ENCODE assay signal across 24 mouse cellular contexts in genomic region chr6:18559019-18559418, GRCm38 (mm10).
"Had no signal": no experiment of that assay in that cellular context is flagged by ENCODE, and none has a peak within 500 bp of the region (broad histone marks: within the 10 kb centered on the region; RNA-seq: fewer than 3 reads in every experiment).

No protein-coding gene starts in this region.

- H3K27ac ChIP-seq: heart, embryonic 10.5 days; hindbrain, embryonic 10.5 days; hindbrain, embryonic 12.5 days; hindbrain, embryonic 14.5 days; intestine, embryonic 15.5 days; left cerebral cortex, adult 2 months; limb, embryonic 10.5 days; limb, embryonic 12.5 days had no signal

- H3K4me3 ChIP-seq: heart, embryonic 10.5 days; heart, embryonic 12.5 days; hindbrain, embryonic 10.5 days; hindbrain, embryonic 12.5 days; intestine, embryonic 15.5 days; left cerebral cortex, adult 2 months; limb, embryonic 10.5 days; limb, embryonic 12.5 days had no signal

- ATAC-seq: hindbrain, embryonic 16.5 days; inflammation-experienced regulatory T-cells, adult 6 months; intestine, embryonic 15.5 days; intestine, postnatal 0 days had no signal

- DNase-seq: gastrocnemius, postnatal 14 days; gastrocnemius, postnatal 36 days; heart, adult 18-20 months; heart, postnatal 10 days; heart, postnatal 4 days; kidney, adult 18-20 months; kidney, adult 8-10 months; kidney, postnatal 10 days; kidney, postnatal 25 days; kidney, postnatal 4 days; layer of hippocampus, adult 9-11 months; liver had no signal
